Mouse (Mus musculus): Measurements from ENCODE around the gene Hsph1. TPM values are rescaled to one million over a fixed set of nuclear protein-coding genes. Genes with fewer than 3 reads are reported as not detected.

Gene Hsph1
- polyA plus RNA-seq, 1 experiment from 2014 or later: 116 TPM

GRCm38 (mm10) chr5:149588814-149589534, 47.2 kb downstream of the Hsph1 start:
- Histone ChIP-seq H3K4me1 (replicated peaks; ENCODE audit: control insufficient read depth, insufficient read depth, low read length) (0 out of 2 replicates have a peak, but pooled peaks cover 5% of the 10 kb centered on the region), H3K27me3 (replicated peaks; ENCODE audit: control insufficient read depth, insufficient read depth, low read length) (no peaks in the 10 kb centered on the region), H3K36me3 (ENCODE audit: control insufficient read depth, insufficient read depth, low read length) (no peaks in the 10 kb centered on the region), H3K9me3 (ENCODE audit: control insufficient read depth, low read length) (no peaks in the 10 kb centered on the region; the same call in 1 of the 2 replicates), H3K27ac (ENCODE audit: low read depth, low read length) (no peak overlapping the region), H3K9ac (ENCODE audit: low read depth, low read length) (no peak overlapping the region), H3K4me3 (ENCODE audit: low read depth, low read length) (no peak overlapping the region), H3K4me2 (no peak overlapping the region)
- no peak for ATAC-seq (replicated peaks; ENCODE audit: low FRiP score)
- 43% methylated on average over 7 of the region's 7 CpGs for WGBS
- no peak for DNase-seq (ENCODE audit: low spot score)

- no peak overlapping the region for H3K4me2 ChIP-seq
- no peak for ATAC-seq (replicated peaks; ENCODE audit: low FRiP score)
- no peak overlapping the region for H3K27ac ChIP-seq (ENCODE audit: low read depth, low read length)
- WGBS: 64% methylated on average over 11 of the region's 11 CpGs
- H3K36me3 ChIP-seq (ENCODE audit: control insufficient read depth, insufficient read depth, low read length): no peaks in the 10 kb centered on the region
- no peak for DNase-seq (ENCODE audit: low spot score)
- H3K4me1 ChIP-seq (replicated peaks; ENCODE audit: control insufficient read depth, insufficient read depth, low read length): 0 out of 2 replicates have a peak, but pooled peaks cover 5% of the 10 kb centered on the region
- no peak overlapping the region for H3K4me3 ChIP-seq (ENCODE audit: low read depth, low read length)
- no peaks in the 10 kb centered on the region; the same call in 1 of the 2 replicates for H3K9me3 ChIP-seq (ENCODE audit: control insufficient read depth, low read length)
- no peaks in the 10 kb centered on the region for H3K27me3 ChIP-seq (replicated peaks; ENCODE audit: control insufficient read depth, insufficient read depth, low read length)
- no peak overlapping the region for H3K9ac ChIP-seq (ENCODE audit: low read depth, low read length)
Observed at GRCm38 (mm10) chr5:149587327-149587895, 48.8 kb downstream of the Hsph1 start.

- DNase-seq (ENCODE audit: low spot score): no peak
- H3K4me1 ChIP-seq (replicated peaks; ENCODE audit: control insufficient read depth, insufficient read depth, low read length): 0 out of 2 replicates have a peak, but pooled peaks cover 5% of the 10 kb centered on the region
Observed at GRCm38 (mm10) chr5:149585910-149586309, 50.3 kb downstream of the Hsph1 start.

GRCm38 (mm10) chr5:149585231-149585630, 50.9 kb downstream of the Hsph1 start:
- DNase-seq (ENCODE audit: low spot score) (no peak), ATAC-seq (replicated peaks; ENCODE audit: low FRiP score) (no peak)
- H3K9ac ChIP-seq (ENCODE audit: low read depth, low read length): no peak overlapping the region
- no peak overlapping the region for H3K4me3 ChIP-seq (ENCODE audit: low read depth, low read length)
- H3K27ac ChIP-seq (ENCODE audit: low read depth, low read length): no peak overlapping the region
- 0 out of 2 replicates have a peak, but pooled peaks cover 5% of the 10 kb centered on the region for H3K4me1 ChIP-seq (replicated peaks; ENCODE audit: control insufficient read depth, insufficient read depth, low read length)
- H3K4me2 ChIP-seq: no peak overlapping the region
- no peaks in the 10 kb centered on the region for H3K36me3 ChIP-seq (ENCODE audit: control insufficient read depth, insufficient read depth, low read length)
- WGBS: 72% methylated on average over 1 of the region's 1 CpGs
- no peaks in the 10 kb centered on the region for H3K9me3 ChIP-seq (ENCODE audit: control insufficient read depth, low read length)
- no peaks in the 10 kb centered on the region for H3K27me3 ChIP-seq (replicated peaks; ENCODE audit: control insufficient read depth, insufficient read depth, low read length)

More at GRCm38 (mm10) chr5:149585910-149586309, 50.3 kb downstream of the Hsph1 start:
- 51% methylated on average over 10 of the region's 10 CpGs for WGBS
- no peak overlapping the region for H3K4me3 ChIP-seq (ENCODE audit: low read depth, low read length)
- H3K9ac ChIP-seq (ENCODE audit: low read depth, low read length): no peak overlapping the region
- H3K4me2 ChIP-seq: no peak overlapping the region
- ATAC-seq (replicated peaks; ENCODE audit: low FRiP score): peak; percentile 61; the same call in 1 of the 2 replicates
- H3K27me3 ChIP-seq (replicated peaks; ENCODE audit: control insufficient read depth, insufficient read depth, low read length): no peaks in the 10 kb centered on the region
- no peaks in the 10 kb centered on the region for H3K9me3 ChIP-seq (ENCODE audit: control insufficient read depth, low read length)
- no peak overlapping the region for H3K27ac ChIP-seq (ENCODE audit: low read depth, low read length)
- no peaks in the 10 kb centered on the region for H3K36me3 ChIP-seq (ENCODE audit: control insufficient read depth, insufficient read depth, low read length)

GRCm38 (mm10) chr5:149584154-149584655, 52.0 kb downstream of the Hsph1 start:
- Histone ChIP-seq H3K9me3 (ENCODE audit: control insufficient read depth, low read length) (no peaks in the 10 kb centered on the region), H3K4me3 (ENCODE audit: low read depth, low read length) (no peak overlapping the region), H3K36me3 (ENCODE audit: control insufficient read depth, insufficient read depth, low read length) (no peaks in the 10 kb centered on the region), H3K27ac (ENCODE audit: low read depth, low read length) (no peak overlapping the region), H3K27me3 (replicated peaks; ENCODE audit: control insufficient read depth, insufficient read depth, low read length) (no peaks in the 10 kb centered on the region), H3K4me1 (replicated peaks; ENCODE audit: control insufficient read depth, insufficient read depth, low read length) (0 out of 2 replicates have a peak, but pooled peaks cover 5% of the 10 kb centered on the region), H3K4me2 (no peak overlapping the region), H3K9ac (ENCODE audit: low read depth, low read length) (no peak overlapping the region)
- ATAC-seq (replicated peaks; ENCODE audit: low FRiP score): no peak
- 63% methylated on average over 8 of the region's 8 CpGs for WGBS
- DNase-seq (ENCODE audit: low spot score): no peak

GRCm38 (mm10) chr5:149583507-149583906, 52.7 kb downstream of the Hsph1 start:
- WGBS: 28% methylated on average over 8 of the region's 8 CpGs
- Histone ChIP-seq H3K9me3 (ENCODE audit: control insufficient read depth, low read length) (no peaks in the 10 kb centered on the region), H3K27ac (ENCODE audit: low read depth, low read length) (no peak overlapping the region), H3K27me3 (replicated peaks; ENCODE audit: control insufficient read depth, insufficient read depth, low read length) (no peaks in the 10 kb centered on the region), H3K4me2 (no peak overlapping the region), H3K4me3 (ENCODE audit: low read depth, low read length) (no peak overlapping the region), H3K9ac (ENCODE audit: low read depth, low read length) (no peak overlapping the region), H3K36me3 (ENCODE audit: control insufficient read depth, insufficient read depth, low read length) (no peaks in the 10 kb centered on the region), H3K4me1 (replicated peaks; ENCODE audit: control insufficient read depth, insufficient read depth, low read length) (0 out of 2 replicates have a peak, but pooled peaks cover 5% of the 10 kb centered on the region)
- ATAC-seq (replicated peaks; ENCODE audit: low FRiP score): no peak
- DNase-seq (ENCODE audit: low spot score): no peak

GRCm38 (mm10) chr5:149582642-149583262, 53.4 kb downstream of the Hsph1 start:
- Histone ChIP-seq H3K27ac (ENCODE audit: low read depth, low read length) (no peak overlapping the region), H3K9me3 (ENCODE audit: control insufficient read depth, low read length) (no peaks in the 10 kb centered on the region), H3K36me3 (ENCODE audit: control insufficient read depth, insufficient read depth, low read length) (no peaks in the 10 kb centered on the region), H3K4me2 (no peak overlapping the region), H3K4me1 (replicated peaks; ENCODE audit: control insufficient read depth, insufficient read depth, low read length) (no peaks in the 10 kb centered on the region), H3K27me3 (replicated peaks; ENCODE audit: control insufficient read depth, insufficient read depth, low read length) (no peaks in the 10 kb centered on the region), H3K9ac (ENCODE audit: low read depth, low read length) (no peak overlapping the region), H3K4me3 (ENCODE audit: low read depth, low read length) (no peak overlapping the region)
- ATAC-seq (replicated peaks; ENCODE audit: low FRiP score): no peak
- DNase-seq (ENCODE audit: low spot score): no peak
- WGBS: 31% methylated on average over 5 of the region's 5 CpGs

- no peak for ATAC-seq (replicated peaks; ENCODE audit: low FRiP score)
- WGBS: 41% methylated on average over 10 of the region's 10 CpGs
Observed at GRCm38 (mm10) chr5:149577449-149577848, 58.7 kb downstream of the Hsph1 start.

More at GRCm38 (mm10) chr5:149577449-149577848, 58.7 kb downstream of the Hsph1 start:
- Histone ChIP-seq H3K36me3 (ENCODE audit: control insufficient read depth, insufficient read depth, low read length) (no peaks in the 10 kb centered on the region), H3K4me1 (replicated peaks; ENCODE audit: control insufficient read depth, insufficient read depth, low read length) (no peaks in the 10 kb centered on the region), H3K27ac (ENCODE audit: low read depth, low read length) (no peak overlapping the region), H3K4me2 (no peak overlapping the region), H3K27me3 (replicated peaks; ENCODE audit: control insufficient read depth, insufficient read depth, low read length) (no peaks in the 10 kb centered on the region), H3K4me3 (ENCODE audit: low read depth, low read length) (no peak overlapping the region), H3K9me3 (ENCODE audit: control insufficient read depth, low read length) (no peaks in the 10 kb centered on the region), H3K9ac (ENCODE audit: low read depth, low read length) (no peak overlapping the region)
- no peak for DNase-seq (ENCODE audit: low spot score)
